8 mouse cellular contexts compared by ENCODE assay signal in the genomic region with DNA sequence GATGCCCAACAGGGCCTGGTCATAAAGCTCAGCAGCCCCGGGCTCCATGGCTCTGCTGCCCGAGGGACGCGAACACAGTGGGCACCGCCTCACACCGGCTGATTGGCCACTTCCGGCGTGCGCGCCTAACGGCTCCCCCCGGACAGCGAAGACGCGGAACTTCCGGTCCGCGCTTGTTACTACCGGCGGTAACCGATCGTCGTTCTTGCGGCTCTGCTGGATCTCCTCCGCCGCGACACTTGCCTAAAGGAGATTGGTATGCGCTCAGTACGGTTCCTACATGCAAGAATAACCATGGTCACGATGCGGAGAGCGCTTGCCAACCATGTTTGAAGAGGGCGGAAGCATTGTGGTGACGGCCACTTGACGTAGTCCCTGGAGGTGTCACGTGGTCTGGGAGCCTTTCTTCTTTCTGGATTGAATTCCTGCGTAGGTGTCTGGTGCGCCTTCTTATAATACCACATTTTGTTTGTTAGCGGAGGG. TPM values are rescaled to one million over a fixed set of nuclear protein-coding genes. Genes with fewer than 3 reads are reported as not detected.
DNase-seq lines count a peak whose midpoint lies in the region; ATAC-seq lines count a peak whose summit lies in the region.

Nudcd3 (minus strand) TSS at position 329 of the 483 bp plus-strand sequence.

- WGBS in hindbrain, embryonic 11.5 days = under 1% methylated on average over 39 of the region's 39 CpGs

- peak within 1 kb of the TSS; percentile 95 for H3K27ac ChIP-seq in hindbrain, embryonic 11.5 days (ENCODE audit: low read depth, low read length)

- H3K27me3 ChIP-seq in hindbrain, embryonic 11.5 days (ENCODE audit: control insufficient read depth, insufficient read depth, low read length) = no peaks in the 10 kb centered on the region

- H3K4me1 ChIP-seq in hindbrain, embryonic 11.5 days (replicated peaks; ENCODE audit: control insufficient read depth, insufficient read depth, low read length) = peaks cover 2% of the 10 kb centered on the region; the same call in 1 of the 2 replicates

- no peaks in the 10 kb centered on the region for H3K9me3 ChIP-seq in hindbrain, embryonic 11.5 days (ENCODE audit: control insufficient read depth, low read length)

- H3K9ac ChIP-seq in hindbrain, embryonic 11.5 days (ENCODE audit: low read depth, low read length) = peak within 1 kb of the TSS; percentile 73

- H3K4me2 ChIP-seq in hindbrain, embryonic 11.5 days (replicated peaks; ENCODE audit: low read depth, low read length) = peak within 1 kb of the TSS; percentile 96

- DNase-seq in Muller cell, postnatal 12 days (ENCODE audit: inconsistent ontology term) = peak; percentile 93
- peak; percentile 90 for DNase-seq in cerebellum, adult 9-11 months
- peak; percentile 88 to 93 for DNase-seq in frontal cortex, adult 2 months (ENCODE audit: extremely low spot score in 1 of 2, low spot score in 1 of 2)
- DNase-seq in hindbrain, embryonic 11.5 days (ENCODE audit: low spot score) = peak; percentile 92
- DNase-seq in layer of hippocampus, postnatal 10 days (ENCODE audit: low spot score in 2 of 2) = peak; percentile 87 to 92
- peak; percentile 92 for DNase-seq in lung, postnatal 10 days
- DNase-seq in ovary, postnatal 36 days (ENCODE audit: low spot score) = peak; percentile 87
- DNase-seq in thymus, postnatal 25 days = peak; percentile 87

- peak; percentile 98 for ATAC-seq in hindbrain, embryonic 11.5 days (ENCODE audit: low FRiP score)

- H3K36me3 ChIP-seq in hindbrain, embryonic 11.5 days (ENCODE audit: control insufficient read depth, insufficient read depth, low read length) = no peaks in the 10 kb centered on the region

- peak within 1 kb of the TSS; percentile 76 for H3K4me3 ChIP-seq in hindbrain, embryonic 11.5 days (ENCODE audit: low read depth, low read length)

RNA-seq across cellular contexts. Expression of gene Nudcd3, which starts in this region (rescaled TPM):
- 96.6 and 104 TPM in 2 replicates for polyA plus RNA-seq in frontal cortex, adult 2 months (2012; rRNA removed)
- polyA plus RNA-seq in hindbrain, embryonic 11.5 days (2014; fragmentation: Nextera tagmentation; extraction: Ambion mirVana) = 40.8 and 43.9 TPM in 2 replicates
- total RNA-seq in layer of hippocampus, postnatal 10 days (2021) = 100 to 1,000 TPM; 114 to 118 TPM

Comparison
In these comparisons a context has a peak if more than half of its experiments do, and no peak if none do; other contexts are left out.
1. Peak in every context shown above with its lines: DNase-seq, ATAC-seq, H3K4me3 ChIP-seq and H3K27ac ChIP-seq.